Mouse (Mus musculus) myocyte (in vitro differentiated cells): ENCODE measurements at regions not wholly inside any gene's neighbourhood (a gene's known extent, or its start where the extent isn't known, plus 50 kb on each side); places are given as distances from the start of the nearest gene placed in this dataset.

Experiments used
- CEBPB ChIP-seq: IDR thresholded peaks from 2 replicates; pipeline ENCODE4 v1.6.1; 2011; ENCODE audit warnings: mild to moderate bottlenecking, moderate library complexity; ENCODE audit not compliant: poor library complexity, insufficient read depth, severe bottlenecking
- E2F4 ChIP-seq: IDR thresholded peaks from one replicate; pipeline ENCODE4 v1.6.1; 2011; ENCODE audit warnings: mild to moderate bottlenecking, control low read depth, moderate library complexity; ENCODE audit not compliant: insufficient read depth
- MAX ChIP-seq: IDR thresholded peaks from one replicate; pipeline ENCODE4 v1.6.1; 2011; ENCODE audit warnings: low read depth, mild to moderate bottlenecking, control low read depth
- MYOD1 ChIP-seq, 3 experiments: IDR thresholded peaks; one replicate each; pipeline ENCODE4 v1.6.1; 2011; ENCODE audit warnings: control low read depth in 2 of 3, low read depth in 2 of 3, mild to moderate bottlenecking in 2 of 3, moderate library complexity in 1 of 3; ENCODE audit not compliant: insufficient read length in 2 of 3, control insufficient read depth in 1 of 3
- MYOG ChIP-seq, 3 experiments: IDR thresholded peaks; one replicate each; pipeline ENCODE4 v1.6.1; 2011; ENCODE audit warnings: control low read depth in 2 of 3, low read depth in 2 of 3, mild to moderate bottlenecking in 2 of 3; ENCODE audit not compliant: insufficient read length in 2 of 3, control insufficient read depth in 1 of 3, insufficient read depth in 1 of 3
- POLR2A ChIP-seq: IDR thresholded peaks from one replicate; pipeline ENCODE4 v1.6.1; 2011; ENCODE audit warnings: low read depth, mild to moderate bottlenecking, control low read depth, moderate library complexity; ENCODE audit not compliant: insufficient read length
- POLR2AphosphoS2 ChIP-seq: IDR thresholded peaks from one replicate; pipeline ENCODE4 v1.6.1; 2011; ENCODE audit warnings: low read depth, control low read depth; ENCODE audit not compliant: insufficient read length
- TCF12 ChIP-seq: IDR thresholded peaks from one replicate; pipeline ENCODE4 v1.6.1; 2011; ENCODE audit warnings: mild to moderate bottlenecking, control low read depth; ENCODE audit not compliant: poor library complexity, insufficient read depth, severe bottlenecking
- TCF3 ChIP-seq: IDR thresholded peaks from one replicate; pipeline ENCODE4 v1.6.1; 2011; ENCODE audit warnings: low read depth, control low read depth; ENCODE audit not compliant: insufficient read length
- USF1 ChIP-seq: IDR thresholded peaks from one replicate; pipeline ENCODE4 v1.6.1; 2011; ENCODE audit warnings: low read depth, mild to moderate bottlenecking, control low read depth, moderate library complexity

DNA sequence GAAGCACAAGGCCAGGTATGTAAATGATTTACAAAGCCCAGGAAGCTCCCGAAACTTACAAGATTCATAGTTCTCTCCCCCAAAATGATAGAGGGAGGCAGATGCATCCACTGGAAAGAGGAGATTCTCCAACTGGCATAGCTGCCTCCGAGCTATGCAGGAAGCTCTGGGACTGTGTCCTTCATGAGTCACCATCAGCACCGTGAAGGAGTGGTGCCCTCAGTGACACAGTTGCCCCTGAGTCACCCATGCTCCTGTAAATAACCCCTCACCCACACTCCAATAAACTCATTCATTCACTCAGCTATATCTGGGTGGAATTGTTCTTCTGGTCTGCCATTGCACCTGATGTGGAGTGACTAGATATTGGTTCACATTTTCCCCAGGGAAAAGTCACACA is 114.6 kb downstream of the Zfp169 start:
- TF ChIP-seq E2F4 = no peak
- no peak for TF ChIP-seq TCF12
- no peak for TF ChIP-seq POLR2A
- TF ChIP-seq MAX = no peak
- no peak for TF ChIP-seq USF1
- TF ChIP-seq MYOG (IDR thresholded peaks at IDR 0.05; ENCODE audit: control insufficient read depth in 1 of 3, insufficient read depth in 1 of 3, insufficient read length in 2 of 3, low read depth in 2 of 3) = no peak
- TF ChIP-seq MYOD1 (IDR thresholded peaks at IDR 0.05; ENCODE audit: control insufficient read depth in 1 of 3, insufficient read length in 2 of 3, low read depth in 2 of 3) = no peak
- TF ChIP-seq POLR2AphosphoS2 = no peak
- TF ChIP-seq TCF3 = no peak
- TF ChIP-seq CEBPB = no peak
